Mouse (Mus musculus): ENCODE measurements at regions not wholly inside any gene's neighbourhood (a gene's known extent, or its start where the extent isn't known, plus 50 kb on each side); places are given as distances from the start of the nearest gene placed in this dataset.

DNA sequence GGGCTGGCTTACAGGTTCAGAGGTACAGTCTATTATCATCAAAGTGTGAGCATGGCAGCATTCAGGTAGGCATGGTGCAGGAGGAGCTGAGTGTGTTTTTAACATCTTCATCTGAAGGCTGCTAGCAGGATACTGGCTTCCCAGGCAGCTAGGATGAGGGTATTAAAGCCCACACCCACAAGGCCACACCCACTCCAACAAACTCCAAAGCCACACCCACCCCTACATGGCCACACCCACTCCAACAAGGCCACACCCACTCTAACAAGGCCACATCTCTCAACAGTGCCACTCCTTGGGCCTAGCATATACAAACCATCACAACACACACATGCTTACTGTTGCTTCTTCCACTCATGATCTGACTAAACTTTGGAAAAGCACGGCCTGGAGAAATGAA lies 172.5 kb downstream of the Msrb3 start:
- Histone ChIP-seq H3K4me3 (ENCODE audit: low read depth, low read length) (no peak overlapping the region), H3K36me3 (ENCODE audit: control insufficient read depth, insufficient read depth, low read length) (no peaks in the 10 kb centered on the region), H3K27me3 (ENCODE audit: control insufficient read depth, insufficient read depth, low read depth, low read length) (peaks cover 16% of the 10 kb centered on the region), H3K4me2 (ENCODE audit: low read length) (no peak overlapping the region), H3K4me1 (ENCODE audit: control insufficient read depth, insufficient read depth, low read length) (peaks cover 10% of the 10 kb centered on the region), H3K27ac (ENCODE audit: low read length) (no peak overlapping the region), H3K9ac (ENCODE audit: low read depth, low read length) (no peak overlapping the region), H3K9me3 (replicated peaks; ENCODE audit: control insufficient read depth, low read length, poor library complexity, severe bottlenecking) (no peaks in the 10 kb centered on the region)
- ATAC-seq = no peak
- WGBS = 94% methylated on average over 1 of the region's 1 CpGs

GRCm38 (mm10) chr10:120721956-120722532 lies 176.9 kb downstream of the Msrb3 start:
- no peak overlapping the region for H3K27ac ChIP-seq (ENCODE audit: low read length)
- peaks cover 10% of the 10 kb centered on the region for H3K4me1 ChIP-seq (ENCODE audit: control insufficient read depth, insufficient read depth, low read length)
- H3K36me3 ChIP-seq (ENCODE audit: control insufficient read depth, insufficient read depth, low read length) = no peaks in the 10 kb centered on the region
- H3K9ac ChIP-seq (ENCODE audit: low read depth, low read length) = peak overlapping the region; percentile 44; the same call in 1 of the 2 replicates
- H3K4me3 ChIP-seq (ENCODE audit: low read depth, low read length) = peak overlapping the region; percentile 38
- peaks cover 24% of the 10 kb centered on the region for H3K27me3 ChIP-seq (ENCODE audit: control insufficient read depth, insufficient read depth, low read depth, low read length)
- no peak for ATAC-seq
- WGBS = 3% methylated on average over 15 of the region's 15 CpGs
- no peaks in the 10 kb centered on the region for H3K9me3 ChIP-seq (replicated peaks; ENCODE audit: control insufficient read depth, low read length, poor library complexity, severe bottlenecking)
- peak overlapping the region; percentile 76 for H3K4me2 ChIP-seq (ENCODE audit: low read length)

GRCm38 (mm10) chr10:120720981-120721380 lies 177.9 kb downstream of the Msrb3 start:
- H3K27me3 ChIP-seq (ENCODE audit: control insufficient read depth, insufficient read depth, low read depth, low read length) = peaks cover 24% of the 10 kb centered on the region
- H3K4me2 ChIP-seq (ENCODE audit: low read length) = no peak overlapping the region
- no peak overlapping the region for H3K4me3 ChIP-seq (ENCODE audit: low read depth, low read length)
- H3K9me3 ChIP-seq (replicated peaks; ENCODE audit: control insufficient read depth, low read length, poor library complexity, severe bottlenecking) = no peaks in the 10 kb centered on the region
- 44% methylated on average over 3 of the region's 3 CpGs for WGBS
- H3K4me1 ChIP-seq (ENCODE audit: control insufficient read depth, insufficient read depth, low read length) = peaks cover 10% of the 10 kb centered on the region
- H3K9ac ChIP-seq (ENCODE audit: low read depth, low read length) = no peak overlapping the region
- H3K36me3 ChIP-seq (ENCODE audit: control insufficient read depth, insufficient read depth, low read length) = no peaks in the 10 kb centered on the region
- no peak for ATAC-seq
- no peak overlapping the region for H3K27ac ChIP-seq (ENCODE audit: low read length)

DNA sequence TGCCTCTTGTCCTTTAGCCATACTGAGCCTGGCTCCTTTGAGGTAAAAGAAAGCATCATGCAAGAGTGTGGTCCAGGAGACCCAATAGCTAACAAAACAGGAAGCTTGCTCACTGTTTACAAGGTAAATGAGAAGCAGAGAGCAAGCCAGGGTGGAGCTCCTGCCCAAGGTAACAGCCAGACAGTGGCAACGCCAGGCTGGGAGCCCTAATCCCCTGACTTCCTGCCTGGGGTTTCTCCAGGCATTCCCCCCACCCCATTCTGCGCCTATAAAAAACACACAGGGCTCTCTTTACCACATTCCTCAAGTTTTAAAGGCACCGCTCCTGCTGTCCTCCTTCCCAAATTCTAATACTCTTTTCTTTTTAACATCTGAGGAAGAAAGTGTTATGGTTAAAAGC lies 178.8 kb downstream of the Msrb3 start:
- 20% methylated on average over 3 of the region's 3 CpGs for WGBS
- Histone ChIP-seq H3K4me2 (ENCODE audit: low read length) (no peak overlapping the region), H3K4me3 (ENCODE audit: low read depth, low read length) (no peak overlapping the region), H3K9ac (ENCODE audit: low read depth, low read length) (no peak overlapping the region), H3K9me3 (replicated peaks; ENCODE audit: control insufficient read depth, low read length, poor library complexity, severe bottlenecking) (no peaks in the 10 kb centered on the region), H3K36me3 (ENCODE audit: control insufficient read depth, insufficient read depth, low read length) (no peaks in the 10 kb centered on the region), H3K27ac (ENCODE audit: low read length) (no peak overlapping the region), H3K27me3 (ENCODE audit: control insufficient read depth, insufficient read depth, low read depth, low read length) (peaks cover 24% of the 10 kb centered on the region), H3K4me1 (ENCODE audit: control insufficient read depth, insufficient read depth, low read length) (peaks cover 10% of the 10 kb centered on the region)
- no peak for ATAC-seq

DNA sequence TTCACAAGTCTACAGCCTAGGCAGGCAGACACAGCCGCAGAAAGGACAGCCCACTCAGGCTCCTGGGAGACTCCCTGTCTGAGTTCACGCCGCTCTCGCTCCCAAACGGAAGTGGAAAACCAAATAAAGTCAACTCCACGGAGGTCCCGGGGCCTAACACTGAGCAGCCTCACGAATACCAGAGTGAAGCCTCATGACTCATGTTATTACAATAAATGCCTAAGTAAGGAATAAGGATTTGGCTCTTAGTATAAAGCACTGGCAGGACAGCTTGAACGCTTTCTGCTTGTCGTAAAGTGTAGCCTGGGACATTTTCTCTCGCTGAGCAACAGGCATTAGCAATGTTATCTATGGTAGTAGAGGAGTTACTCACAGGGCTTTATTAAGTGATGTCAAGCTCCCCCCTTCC lies 181.7 kb downstream of the Msrb3 start:
- Histone ChIP-seq H3K9me3 (replicated peaks; ENCODE audit: control insufficient read depth, low read length, poor library complexity, severe bottlenecking) (no peaks in the 10 kb centered on the region), H3K9ac (ENCODE audit: low read depth, low read length) (no peak overlapping the region), H3K36me3 (ENCODE audit: control insufficient read depth, insufficient read depth, low read length) (no peaks in the 10 kb centered on the region), H3K4me2 (ENCODE audit: low read length) (no peak overlapping the region), H3K4me3 (ENCODE audit: low read depth, low read length) (no peak overlapping the region), H3K4me1 (ENCODE audit: control insufficient read depth, insufficient read depth, low read length) (peaks cover 7% of the 10 kb centered on the region), H3K27me3 (ENCODE audit: control insufficient read depth, insufficient read depth, low read depth, low read length) (peaks cover 12% of the 10 kb centered on the region), H3K27ac (ENCODE audit: low read length) (no peak overlapping the region)
- no peak for ATAC-seq
- WGBS = 79% methylated on average over 11 of the region's 11 CpGs

DNA sequence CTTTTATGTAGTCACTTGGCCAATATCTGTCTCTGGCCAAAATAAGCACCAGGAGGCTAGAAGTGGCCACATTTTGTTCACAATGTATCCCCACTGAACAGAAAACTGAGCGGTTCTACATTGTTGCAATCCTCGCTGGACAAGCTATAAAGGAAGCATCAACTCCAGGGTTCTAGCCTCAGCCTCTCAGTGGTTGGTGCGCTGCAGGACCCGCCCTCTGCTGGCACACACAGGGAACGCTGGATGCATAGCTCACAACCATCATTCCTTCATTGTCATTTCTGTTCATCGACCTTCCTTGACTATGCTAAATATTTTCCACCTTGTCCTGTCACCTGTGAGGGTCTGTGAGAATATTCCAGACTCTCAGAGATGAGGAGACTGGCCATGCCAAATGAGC lies 182.5 kb downstream of the Msrb3 start:
- Histone ChIP-seq H3K9ac (ENCODE audit: low read depth, low read length) (no peak overlapping the region), H3K36me3 (ENCODE audit: control insufficient read depth, insufficient read depth, low read length) (no peaks in the 10 kb centered on the region), H3K9me3 (replicated peaks; ENCODE audit: control insufficient read depth, low read length, poor library complexity, severe bottlenecking) (no peaks in the 10 kb centered on the region), H3K27ac (ENCODE audit: low read length) (no peak overlapping the region), H3K27me3 (ENCODE audit: control insufficient read depth, insufficient read depth, low read depth, low read length) (peaks cover 8% of the 10 kb centered on the region), H3K4me1 (ENCODE audit: control insufficient read depth, insufficient read depth, low read length) (no peaks in the 10 kb centered on the region), H3K4me3 (ENCODE audit: low read depth, low read length) (no peak overlapping the region), H3K4me2 (ENCODE audit: low read length) (no peak overlapping the region)
- no peak for ATAC-seq
- 68% methylated on average over 6 of the region's 6 CpGs for WGBS

GRCm38 (mm10) chr10:120707771-120708750 lies 190.8 kb downstream of the Msrb3 start:
- ATAC-seq = no peak
- 24% methylated on average over 20 of the region's 20 CpGs for WGBS
- peak overlapping the region; percentile 39; the same call in 1 of the 2 replicates for H3K9ac ChIP-seq (ENCODE audit: low read depth, low read length)

GRCm38 (mm10) chr10:120706684-120707290 lies 192.1 kb downstream of the Msrb3 start:
- WGBS = 19% methylated on average over 7 of the region's 7 CpGs
- ATAC-seq = no peak
- no peaks in the 10 kb centered on the region for H3K9me3 ChIP-seq (replicated peaks; ENCODE audit: control insufficient read depth, low read length, poor library complexity, severe bottlenecking)

More at GRCm38 (mm10) chr10:120707771-120708750, 190.8 kb downstream of the Msrb3 start:
- Histone ChIP-seq H3K4me3 (ENCODE audit: low read depth, low read length) (no peak overlapping the region), H3K36me3 (ENCODE audit: control insufficient read depth, insufficient read depth, low read length) (no peaks in the 10 kb centered on the region), H3K4me1 (ENCODE audit: control insufficient read depth, insufficient read depth, low read length) (peaks cover 2% of the 10 kb centered on the region; the same call in 1 of the 2 replicates), H3K27ac (ENCODE audit: low read length) (no peak overlapping the region), H3K9me3 (replicated peaks; ENCODE audit: control insufficient read depth, low read length, poor library complexity, severe bottlenecking) (no peaks in the 10 kb centered on the region), H3K4me2 (ENCODE audit: low read length) (peak overlapping the region; percentile 15), H3K27me3 (ENCODE audit: control insufficient read depth, insufficient read depth, low read depth, low read length) (no peaks in the 10 kb centered on the region; the same call in 1 of the 2 replicates)

More at GRCm38 (mm10) chr10:120706684-120707290, 192.1 kb downstream of the Msrb3 start:
- Histone ChIP-seq H3K4me3 (ENCODE audit: low read depth, low read length) (no peak overlapping the region), H3K4me2 (ENCODE audit: low read length) (no peak overlapping the region), H3K4me1 (ENCODE audit: control insufficient read depth, insufficient read depth, low read length) (peaks cover 2% of the 10 kb centered on the region; the same call in 1 of the 2 replicates), H3K9ac (ENCODE audit: low read depth, low read length) (no peak overlapping the region), H3K27me3 (ENCODE audit: control insufficient read depth, insufficient read depth, low read depth, low read length) (no peaks in the 10 kb centered on the region; the same call in 1 of the 2 replicates), H3K27ac (ENCODE audit: low read length) (no peak overlapping the region), H3K36me3 (ENCODE audit: control insufficient read depth, insufficient read depth, low read length) (no peaks in the 10 kb centered on the region)
